Mouse (Mus musculus): ENCODE data around the gene Srd5a3. TPM values are rescaled to one million over a fixed set of nuclear protein-coding genes. Genes with fewer than 3 reads are reported as not detected.
"Not testable (repeated sequence)": the region's sequence is repeated elsewhere in the genome, so short reads cannot be mapped to it uniquely, and the experiment has no call there.

The Srd5a3 gene
- total RNA-seq (2017) = 12.3 and 12.7 TPM in 2 replicates

GRCm38 (mm10) chr5:76139808-76140729 lies at the start of gene Srd5a3:
Gene Srd5a3, plus strand, starts transcription at chr5:76140271.
- peak; percentile 88 for ATAC-seq (replicated peaks; ENCODE audit: low read depth, poor library complexity, severe bottlenecking)

DNA sequence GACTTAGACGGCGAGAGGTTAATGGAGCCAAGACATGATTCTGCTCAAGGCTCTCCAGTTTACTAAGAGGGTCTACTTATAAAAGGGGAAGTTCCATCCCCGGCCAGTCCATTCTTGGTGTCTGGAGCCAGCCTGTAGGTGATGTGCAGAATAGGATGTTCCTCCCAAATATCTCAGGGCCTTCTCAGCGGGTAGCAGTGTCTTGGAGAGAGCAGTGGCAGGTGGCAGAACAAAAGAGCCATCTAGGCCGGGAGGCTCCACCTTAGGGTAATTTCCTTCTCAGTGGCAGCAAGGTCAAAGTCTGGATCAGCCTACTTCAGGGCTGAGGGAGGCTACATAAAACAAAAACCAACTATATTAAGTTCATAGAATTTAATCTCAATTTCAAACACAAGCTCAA lies 36.3 kb upstream of the Srd5a3 start:
- not testable (repeated sequence) for ATAC-seq (replicated peaks; ENCODE audit: low read depth, poor library complexity, severe bottlenecking)

GRCm38 (mm10) chr5:76107306-76107705 lies 32.8 kb upstream of the Srd5a3 start:
- ATAC-seq (replicated peaks; ENCODE audit: low read depth, poor library complexity, severe bottlenecking) = no peak

DNA sequence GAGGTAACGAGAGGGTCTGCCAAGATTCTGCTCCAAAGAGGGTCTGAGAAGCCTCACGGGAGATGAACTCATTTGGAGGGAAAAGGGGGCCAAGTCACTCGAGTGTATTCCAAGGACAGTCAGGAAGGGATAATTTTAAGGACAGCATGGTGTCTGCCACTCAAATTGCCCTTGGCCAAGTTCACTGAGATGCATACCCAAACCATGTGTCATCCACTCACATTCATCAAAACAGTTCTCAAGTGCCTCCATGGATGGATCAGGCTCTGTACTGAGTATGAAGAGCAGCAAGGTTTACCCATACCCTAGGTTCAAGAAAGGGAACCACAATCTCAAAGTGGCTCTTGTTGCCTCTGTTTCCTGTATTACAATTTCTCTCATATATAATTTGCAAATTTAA lies 31.6 kb upstream of the Srd5a3 start:
- ATAC-seq (replicated peaks; ENCODE audit: low read depth, poor library complexity, severe bottlenecking) = no peak

- ATAC-seq (replicated peaks; ENCODE audit: low read depth, poor library complexity, severe bottlenecking) = no peak
Observed at GRCm38 (mm10) chr5:76111173-76111572, 28.9 kb upstream of the Srd5a3 start.

DNA sequence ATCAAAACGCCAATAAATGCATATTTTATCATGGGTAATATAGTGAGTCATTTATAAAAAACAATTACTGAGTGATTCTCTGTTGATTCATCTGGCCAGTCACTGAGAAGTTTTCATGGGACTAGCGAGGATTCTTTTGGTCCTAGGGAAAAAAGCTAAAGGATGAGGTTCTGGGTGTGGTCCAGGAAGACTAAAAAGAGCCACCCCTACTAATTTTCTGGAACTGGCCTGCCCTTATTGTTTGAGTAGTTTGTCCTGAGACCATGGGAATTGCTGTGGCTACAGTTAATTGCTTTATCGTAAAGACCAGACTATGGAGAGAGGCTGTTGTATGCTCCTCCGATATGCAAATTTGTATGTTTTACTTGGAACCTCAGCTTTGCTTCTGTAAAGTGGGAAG lies 28.1 kb upstream of the Srd5a3 start:
- no peak for ATAC-seq (replicated peaks; ENCODE audit: low read depth, poor library complexity, severe bottlenecking)

DNA sequence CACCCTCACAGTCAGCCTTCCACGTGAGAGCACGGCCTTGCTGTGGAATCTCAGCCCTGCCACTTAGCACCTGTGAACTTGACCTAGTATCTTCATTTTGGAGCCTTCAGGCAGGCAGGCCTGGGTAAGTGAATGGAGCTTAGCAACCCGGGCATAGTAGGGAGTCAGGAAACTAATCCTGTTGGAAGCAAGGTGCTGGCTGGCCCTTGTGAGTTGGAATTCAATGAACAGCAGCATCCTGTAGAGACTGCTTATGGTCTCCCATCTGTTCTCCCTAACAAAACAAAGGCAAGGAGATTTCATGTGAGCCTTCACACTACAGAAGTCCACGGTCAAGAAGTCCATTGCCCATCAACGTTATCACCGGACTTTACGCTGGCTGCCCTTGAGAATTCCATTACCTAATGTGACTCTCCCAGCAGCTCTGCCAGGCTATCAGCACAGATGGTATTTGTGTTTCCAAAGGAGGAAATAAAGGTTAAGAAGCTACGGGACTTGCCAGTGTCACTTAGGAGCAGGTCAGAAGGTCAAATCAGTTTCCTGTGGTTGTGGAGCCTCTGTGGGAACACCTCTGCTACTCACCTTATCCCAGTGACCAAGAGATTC lies 24.5 kb upstream of the Srd5a3 start:
- no peak for ATAC-seq (replicated peaks; ENCODE audit: low read depth, poor library complexity, severe bottlenecking)

DNA sequence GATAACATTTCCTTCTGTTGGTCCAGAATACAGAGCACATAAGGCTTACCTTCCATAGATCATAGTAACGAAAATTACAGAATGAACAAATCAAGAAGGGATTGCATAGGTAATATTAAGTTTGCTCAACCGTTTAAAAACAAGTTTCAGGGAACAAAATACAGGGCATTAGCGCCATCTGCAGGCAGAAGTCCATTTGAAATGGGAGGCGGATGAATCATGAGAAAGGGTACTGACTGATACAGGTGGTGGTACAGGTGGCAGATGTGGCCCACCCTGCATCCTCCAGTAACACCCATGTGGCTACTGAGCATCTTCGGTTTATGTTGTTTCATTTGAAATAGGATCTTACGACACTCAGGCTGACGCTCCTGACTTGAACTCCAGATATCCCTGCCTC lies 21.6 kb upstream of the Srd5a3 start:
- peak; percentile 50; the same call in 1 of the 2 replicates for ATAC-seq (replicated peaks; ENCODE audit: low read depth, poor library complexity, severe bottlenecking)

DNA sequence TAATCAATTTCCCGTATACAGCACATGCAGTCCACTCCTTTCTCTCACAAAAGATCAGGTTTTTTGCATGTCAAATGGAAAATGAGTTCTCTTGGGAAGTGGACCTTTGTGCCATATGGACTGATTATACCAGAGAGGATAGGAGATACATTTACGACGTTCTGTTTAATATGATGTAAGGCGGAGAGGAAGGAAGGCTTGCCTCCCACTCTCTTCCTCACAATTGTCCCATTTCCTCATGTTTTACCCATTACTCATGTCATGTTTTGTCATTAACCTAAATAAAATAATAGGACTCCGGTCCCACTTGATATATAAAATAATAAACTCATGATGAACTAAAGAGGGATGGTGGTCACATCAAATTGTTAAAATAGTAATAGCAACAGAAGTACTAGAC lies 19.4 kb upstream of the Srd5a3 start:
- ATAC-seq (replicated peaks; ENCODE audit: low read depth, poor library complexity, severe bottlenecking) = no peak

DNA sequence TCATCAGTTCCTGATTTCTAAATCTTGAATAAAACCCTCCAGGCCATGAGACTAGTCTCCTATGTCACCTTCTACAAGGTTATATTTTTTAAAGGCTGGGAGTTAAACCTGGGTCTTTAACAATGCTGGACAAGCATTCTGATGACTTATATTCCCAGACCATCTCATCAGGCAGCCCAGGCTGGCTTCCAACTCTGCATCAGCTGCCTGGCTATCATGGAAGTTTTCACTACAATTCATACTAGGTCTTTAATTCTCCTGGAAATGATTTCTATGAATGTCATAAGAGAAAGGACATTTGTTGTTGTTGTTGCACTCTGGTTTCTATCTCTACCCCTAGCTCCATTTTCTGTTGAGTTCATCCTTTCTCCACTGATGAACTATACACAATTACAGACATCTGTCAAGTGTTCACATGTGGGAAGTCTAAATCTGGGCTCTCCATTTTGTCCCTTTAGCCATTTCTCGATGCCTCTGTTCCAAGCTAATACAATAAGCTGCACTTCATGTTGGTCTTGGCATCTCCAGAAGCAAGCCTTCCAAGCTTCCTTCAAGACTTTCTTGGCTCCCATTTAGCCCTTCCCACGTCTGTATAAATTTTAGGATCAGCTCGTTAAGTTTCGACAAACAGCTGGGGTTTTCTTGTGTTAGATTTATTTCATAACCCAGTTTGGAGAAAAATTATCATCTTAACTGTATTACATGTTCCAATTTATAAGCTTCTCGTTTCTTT lies 12.3 kb upstream of the Srd5a3 start:
- no peak for ATAC-seq (replicated peaks; ENCODE audit: low read depth, poor library complexity, severe bottlenecking)

- ATAC-seq (replicated peaks; ENCODE audit: low read depth, poor library complexity, severe bottlenecking) = peak; percentile 73
Observed at GRCm38 (mm10) chr5:76130292-76130691, 9.8 kb upstream of the Srd5a3 start.

DNA sequence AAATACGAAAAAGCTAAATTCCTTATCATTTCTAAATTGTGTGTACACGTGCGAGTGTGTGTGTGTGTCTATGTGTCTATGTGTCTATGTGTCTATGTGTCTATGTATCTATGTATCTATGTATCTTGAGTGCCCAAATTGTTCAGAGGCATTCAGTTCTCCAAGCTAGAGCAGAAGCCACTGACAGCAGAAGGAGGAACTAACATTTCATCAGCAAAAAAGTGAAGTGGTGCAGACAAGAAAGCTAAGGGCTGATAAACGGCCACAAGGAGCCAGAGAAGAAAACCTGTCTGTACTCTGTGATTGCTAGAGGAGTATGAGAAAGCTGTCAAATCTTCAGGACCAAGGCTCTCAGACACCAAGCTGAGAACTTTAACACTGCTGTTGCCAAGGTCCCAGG lies 8.1 kb upstream of the Srd5a3 start:
- peak; percentile 89 for ATAC-seq (replicated peaks; ENCODE audit: low read depth, poor library complexity, severe bottlenecking)

DNA sequence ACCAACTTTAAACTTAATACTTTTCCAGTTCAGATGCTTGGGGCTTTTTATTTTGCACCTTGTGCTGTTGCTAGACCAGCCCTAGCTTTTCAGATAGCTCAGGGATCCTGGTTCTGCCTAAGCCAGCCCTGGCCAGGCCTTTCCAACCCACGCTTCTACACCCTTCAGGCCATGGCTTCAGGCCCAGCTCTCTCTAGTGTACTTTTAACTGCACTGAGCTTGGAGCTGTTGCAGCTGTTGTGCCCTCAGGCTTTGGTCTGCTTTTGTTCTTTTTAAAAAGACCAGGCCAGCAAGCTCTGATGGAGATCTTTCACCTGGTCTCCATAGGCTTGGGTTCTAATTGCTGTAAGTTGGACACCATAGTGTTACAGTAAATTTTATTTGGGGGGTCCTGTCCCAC lies 4.4 kb upstream of the Srd5a3 start:
- ATAC-seq (replicated peaks; ENCODE audit: low read depth, poor library complexity, severe bottlenecking) = no peak

- no peak for ATAC-seq (replicated peaks; ENCODE audit: low read depth, poor library complexity, severe bottlenecking)
Observed at GRCm38 (mm10) chr5:76136271-76136670, 3.8 kb upstream of the Srd5a3 start.

GRCm38 (mm10) chr5:76137586-76137985 lies 2.5 kb upstream of the Srd5a3 start:
- no peak for ATAC-seq (replicated peaks; ENCODE audit: low read depth, poor library complexity, severe bottlenecking)

GRCm38 (mm10) chr5:76138071-76138470 lies 2.0 kb upstream of the Srd5a3 start:
- ATAC-seq (replicated peaks; ENCODE audit: low read depth, poor library complexity, severe bottlenecking) = no peak

- ATAC-seq (replicated peaks; ENCODE audit: low read depth, poor library complexity, severe bottlenecking) = no peak
Observed at GRCm38 (mm10) chr5:76138512-76138911, 1.6 kb upstream of the Srd5a3 start.

DNA sequence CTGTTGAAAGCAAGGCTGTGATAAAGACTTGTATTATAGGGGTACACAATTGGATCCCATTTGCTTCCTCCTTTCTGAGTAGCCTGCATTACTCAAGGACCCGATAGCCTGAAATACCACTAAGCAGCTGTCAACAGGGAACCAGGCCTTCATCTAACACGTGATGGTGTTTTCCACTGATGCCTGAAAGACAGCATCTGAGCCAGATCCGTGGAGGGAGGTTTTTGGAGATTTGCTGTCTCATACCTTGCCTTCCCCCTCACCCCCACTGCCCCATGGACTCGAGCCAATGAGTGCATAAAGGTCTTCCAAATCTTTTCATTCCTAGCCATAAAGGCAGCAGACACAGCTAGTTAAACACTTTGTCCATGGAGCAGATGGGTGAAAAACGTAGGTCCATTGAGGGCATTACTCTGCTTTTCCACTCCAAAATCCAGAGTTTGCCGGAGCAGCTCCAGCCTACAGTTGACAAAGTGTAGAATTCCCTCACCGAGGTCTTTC lies 850 bp upstream of the Srd5a3 start:
- ATAC-seq (replicated peaks; ENCODE audit: low read depth, poor library complexity, severe bottlenecking) = peak; percentile 22; the same call in 1 of the 2 replicates

DNA sequence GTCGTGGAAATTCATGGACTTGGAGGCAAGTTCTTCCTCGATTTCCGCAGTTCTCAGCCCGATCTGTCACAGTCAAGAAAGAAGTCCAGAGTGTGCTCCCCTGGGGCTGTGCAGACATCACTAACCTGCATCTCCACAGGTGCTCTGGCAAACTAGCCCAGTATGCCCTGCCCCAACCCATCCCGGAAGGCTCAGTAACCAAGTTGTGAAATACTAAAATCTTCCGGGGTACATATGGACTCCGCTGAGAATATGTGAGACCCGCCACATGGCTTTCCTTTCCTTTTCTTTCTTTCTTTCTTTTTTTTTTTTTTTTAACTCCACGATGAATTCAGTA lies 627 bp downstream of the Srd5a3 start:
- peak; percentile 29; the same call in 1 of the 2 replicates for ATAC-seq (replicated peaks; ENCODE audit: low read depth, poor library complexity, severe bottlenecking)

- no peak for ATAC-seq (replicated peaks; ENCODE audit: low read depth, poor library complexity, severe bottlenecking)
Observed at GRCm38 (mm10) chr5:76143356-76143755, 3.3 kb downstream of the Srd5a3 start.

DNA sequence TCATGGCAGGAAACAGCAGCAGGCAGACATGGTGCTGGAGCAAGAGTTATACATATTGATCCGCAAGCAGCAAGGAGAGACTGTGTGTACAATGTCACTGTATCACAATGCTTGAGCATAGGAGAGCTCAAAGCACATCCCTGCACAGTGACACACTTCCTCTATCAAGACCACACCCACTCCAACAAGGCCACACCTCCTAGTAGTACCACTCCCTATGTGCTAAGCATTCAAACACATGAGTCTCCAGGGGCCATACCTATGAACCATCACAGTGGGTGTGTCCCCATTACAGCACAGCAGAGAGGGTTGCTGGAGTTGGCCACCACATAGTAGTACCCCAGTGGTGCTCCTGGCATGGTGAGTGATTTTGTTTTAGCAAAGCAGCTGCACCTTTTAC lies 6.3 kb downstream of the Srd5a3 start:
- ATAC-seq (replicated peaks; ENCODE audit: low read depth, poor library complexity, severe bottlenecking) = no peak
